Mouse (Mus musculus): Measurements from ENCODE around the gene Minpp1.

Gene Minpp1

DNA sequence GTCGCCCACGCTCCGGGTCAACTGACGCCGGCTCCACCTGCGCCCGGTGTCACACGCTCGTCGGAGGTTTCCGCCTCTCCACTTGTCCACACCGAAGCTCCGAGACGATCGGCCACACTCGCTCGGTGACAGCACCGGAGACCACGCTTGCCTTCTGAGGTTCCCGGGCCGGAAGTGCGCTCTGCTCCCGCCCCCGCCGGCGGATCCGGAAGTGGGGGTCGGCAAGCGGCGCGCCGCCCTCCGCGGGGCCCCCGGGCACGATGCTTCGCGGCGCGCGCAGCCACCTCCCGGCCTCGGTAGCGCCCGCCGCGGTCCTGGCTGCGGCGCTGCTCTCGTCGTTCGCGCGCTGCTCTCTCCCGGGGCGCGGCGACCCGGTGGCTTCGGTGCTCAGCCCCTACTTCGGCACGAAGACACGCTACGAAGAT is at the start of gene Minpp1:
Minpp1 (plus strand) TSS at position 89 of the 425 bp plus-strand sequence.
- peak; percentile 77 to 82 for DNase-seq (ENCODE audit: low spot score in 2 of 2)

DNA sequence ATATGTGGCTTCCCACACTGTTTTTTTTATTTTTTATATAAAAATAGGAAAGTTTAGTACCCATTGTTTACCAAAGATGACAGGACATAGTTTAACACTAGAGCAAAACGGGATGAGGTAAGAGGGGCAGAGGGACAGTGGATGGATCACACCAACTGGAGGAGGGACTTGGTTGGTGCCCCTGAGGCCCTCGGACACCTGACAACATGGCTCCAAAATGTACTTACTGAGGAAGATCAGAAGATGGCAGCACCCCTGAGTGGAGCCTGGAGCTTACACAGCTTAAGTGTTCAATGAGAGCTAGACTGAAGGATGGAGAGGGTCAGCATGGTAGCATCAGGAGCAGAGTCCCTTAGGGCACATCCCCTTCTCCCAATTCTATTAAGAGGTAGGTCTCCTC is 46.2 kb upstream of the Minpp1 start:
- DNase-seq (ENCODE audit: low spot score in 2 of 2), result no peak

DNA sequence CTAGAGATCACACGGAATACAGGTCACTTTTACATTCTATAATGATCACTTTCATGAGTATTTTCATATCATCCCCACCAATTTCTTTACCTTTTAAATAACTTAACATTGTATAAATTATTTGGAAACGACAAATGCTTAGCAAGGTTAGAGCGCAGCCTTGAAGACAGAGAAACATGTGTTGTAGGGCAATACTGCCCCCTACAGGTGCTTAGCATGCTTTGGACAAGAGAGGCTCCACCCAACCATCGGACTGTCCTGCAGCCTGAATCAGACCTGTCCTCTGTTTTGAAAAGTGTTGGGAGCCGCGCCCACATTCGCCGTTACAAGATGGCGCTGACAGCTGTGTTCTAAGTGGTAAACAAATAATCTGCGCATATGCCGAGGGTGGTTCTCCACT is 44.0 kb upstream of the Minpp1 start:
- no peak for DNase-seq (ENCODE audit: low spot score in 2 of 2)

DNA sequence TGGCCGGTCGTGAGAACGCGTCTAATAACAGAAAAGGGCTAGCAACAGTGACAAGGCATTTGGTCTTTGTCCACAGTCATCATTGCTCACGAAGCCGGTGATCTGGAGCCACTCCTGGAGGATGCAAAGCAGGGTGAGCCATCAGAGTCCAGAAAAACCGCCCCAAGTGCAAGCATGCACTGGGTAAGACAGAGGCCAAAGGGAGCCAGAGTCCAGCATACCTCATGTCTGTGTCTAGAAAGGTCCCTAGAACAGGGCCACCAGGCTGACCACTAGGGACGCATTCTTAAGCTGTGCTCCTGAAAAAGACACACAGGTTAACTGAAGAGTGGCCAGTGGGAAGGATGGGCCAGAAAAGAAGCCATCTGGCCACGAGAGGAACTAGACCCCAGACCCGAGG is 36.6 kb upstream of the Minpp1 start:
- peak in 1 of 2 experiments; percentile 45 for DNase-seq (ENCODE audit: low spot score in 2 of 2)

DNA sequence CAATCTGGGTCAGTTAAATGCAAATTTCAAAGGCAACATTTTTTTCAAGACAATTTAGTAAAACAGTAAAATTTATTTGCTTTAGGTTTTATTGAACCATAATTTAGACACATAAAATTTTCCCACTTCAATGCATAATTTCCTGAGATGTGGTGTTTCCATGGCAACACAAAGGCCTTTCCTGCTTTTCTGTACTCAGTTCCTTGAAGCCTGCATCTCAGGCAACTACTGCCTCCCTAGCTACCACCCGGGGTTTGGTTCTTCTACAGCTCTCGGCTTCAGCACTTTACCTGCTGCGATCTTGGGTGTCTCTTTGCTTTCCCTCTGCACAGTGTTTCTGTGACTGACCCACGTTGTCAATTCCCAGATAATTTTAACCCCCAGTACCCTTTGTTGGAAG is 33.3 kb upstream of the Minpp1 start:
- peak in 1 of 2 experiments; percentile 30 for DNase-seq (ENCODE audit: low spot score in 2 of 2)

DNA sequence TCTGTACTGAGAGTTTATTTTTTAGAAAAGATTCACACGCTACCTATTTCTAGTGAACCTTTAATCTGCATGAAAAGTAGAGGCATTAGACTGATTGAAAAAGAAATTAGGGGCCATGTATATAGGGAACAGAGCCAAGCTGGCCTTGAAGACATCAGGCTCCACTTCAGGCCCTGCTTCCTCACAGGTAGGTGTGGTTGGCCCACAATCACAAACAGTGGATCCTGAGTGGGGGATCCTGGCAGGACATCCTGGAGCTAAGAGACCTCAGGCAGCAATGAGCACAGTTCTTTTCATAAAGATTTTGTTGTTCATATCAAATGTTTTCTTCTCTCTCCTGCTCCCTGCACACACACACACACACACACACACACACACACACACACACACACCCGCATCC is 28.8 kb upstream of the Minpp1 start:
- peak in 1 of 2 experiments; percentile 34 for DNase-seq (ENCODE audit: low spot score in 2 of 2)

DNA sequence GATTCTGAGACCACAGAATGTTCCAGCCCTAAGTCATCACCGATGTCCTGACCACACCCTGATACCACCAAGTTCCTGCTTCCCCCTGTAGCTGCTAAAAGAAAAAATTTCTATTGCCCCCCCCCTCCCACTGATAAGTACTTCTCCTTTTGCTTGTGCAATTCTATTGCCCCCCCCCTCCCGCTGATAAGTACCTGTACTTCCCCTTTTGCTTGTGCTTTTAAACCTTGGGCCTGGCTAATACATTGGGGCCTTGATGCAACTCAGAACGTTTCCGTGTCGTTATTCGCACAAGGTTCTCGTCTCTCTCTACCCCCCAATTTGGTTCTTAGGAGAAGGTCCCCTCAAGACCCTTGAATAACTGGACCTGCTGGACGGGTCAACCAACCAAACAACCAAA is 27.9 kb upstream of the Minpp1 start:
- peak in 1 of 2 experiments; percentile 52 for DNase-seq (ENCODE audit: low spot score in 2 of 2)

DNA sequence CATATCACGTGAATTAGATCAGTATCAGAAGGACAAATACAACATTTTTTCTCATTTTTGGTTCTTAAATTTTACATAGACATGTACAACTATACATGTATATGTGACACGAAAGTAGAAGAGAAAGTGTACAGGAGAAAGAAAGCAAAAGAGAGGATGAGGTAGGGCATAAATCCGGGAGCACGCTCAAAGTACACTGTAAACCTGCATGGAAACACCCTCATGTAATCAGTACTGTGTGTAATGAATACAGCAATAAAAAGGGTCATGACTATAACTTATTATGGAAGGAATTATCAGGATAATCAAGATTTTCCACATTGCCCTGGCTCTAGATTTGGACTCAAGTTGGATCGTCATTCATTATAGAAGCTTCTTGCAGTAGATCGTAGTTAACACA is 22.5 kb upstream of the Minpp1 start:
- no peak for DNase-seq (ENCODE audit: low spot score in 2 of 2)

DNA sequence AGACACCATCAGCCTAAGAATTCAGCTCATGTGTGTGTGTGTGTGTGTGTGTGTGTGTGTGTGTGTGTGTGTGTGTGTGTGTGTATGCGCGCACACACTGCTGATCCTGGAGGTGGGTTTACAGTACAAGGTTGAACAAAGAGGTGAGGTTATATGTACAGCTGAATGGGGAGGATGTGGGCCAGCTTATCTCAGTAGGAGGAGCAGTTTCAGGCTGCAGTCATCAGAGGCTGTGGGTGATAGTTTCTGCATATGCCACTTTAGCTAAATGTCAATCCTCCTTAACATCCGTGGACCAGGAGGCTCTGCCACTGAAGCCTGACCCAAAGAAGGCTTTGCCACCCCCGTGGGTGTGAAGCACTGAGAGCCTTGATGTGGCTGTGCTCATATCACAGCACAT is 20.3 kb upstream of the Minpp1 start:
- DNase-seq (ENCODE audit: low spot score in 2 of 2), result no peak

DNA sequence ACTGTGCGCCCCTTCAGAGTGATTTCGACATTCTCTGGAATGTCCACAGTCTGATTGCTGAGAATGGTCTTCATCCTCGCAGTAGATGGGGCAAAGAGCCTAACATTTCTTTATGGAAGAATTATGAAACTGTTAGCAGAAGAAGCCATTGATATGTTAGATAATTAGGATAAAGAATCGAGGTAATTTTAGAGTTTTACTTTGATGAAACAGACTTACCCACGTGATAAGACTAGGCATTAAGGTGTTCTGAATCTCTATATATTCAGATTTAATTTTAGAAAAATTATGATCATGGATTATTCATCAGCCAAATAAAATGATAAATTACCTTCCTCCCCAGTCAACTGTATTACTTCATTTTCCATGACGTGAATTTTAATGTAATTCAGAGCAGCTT is 19.1 kb upstream of the Minpp1 start, which contains the start of gene Rpl9-ps6:
Rpl9-ps6 (minus strand) TSS at position 101 of the 400 bp plus-strand sequence.
- DNase-seq (ENCODE audit: low spot score in 2 of 2), result no peak

DNA sequence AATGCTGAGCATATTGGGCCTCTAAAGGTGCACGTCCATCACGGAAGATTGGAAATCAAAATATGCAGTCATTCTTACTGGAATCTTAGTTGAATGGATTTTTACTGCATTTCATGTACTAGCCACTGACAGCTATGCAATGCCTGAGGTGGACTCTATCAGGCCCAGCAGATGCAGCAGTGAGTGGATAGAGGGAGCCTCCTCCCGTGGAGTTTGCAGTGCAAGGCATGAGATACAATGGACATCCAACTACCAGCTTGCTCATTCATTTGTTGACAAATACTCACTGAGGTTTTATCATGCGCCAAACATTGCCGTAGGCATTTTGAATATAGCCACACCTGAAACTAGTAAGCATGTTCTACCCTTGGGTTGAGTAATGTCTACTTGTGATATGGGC is 18.2 kb upstream of the Minpp1 start:
- DNase-seq (ENCODE audit: low spot score in 2 of 2), result no peak

DNA sequence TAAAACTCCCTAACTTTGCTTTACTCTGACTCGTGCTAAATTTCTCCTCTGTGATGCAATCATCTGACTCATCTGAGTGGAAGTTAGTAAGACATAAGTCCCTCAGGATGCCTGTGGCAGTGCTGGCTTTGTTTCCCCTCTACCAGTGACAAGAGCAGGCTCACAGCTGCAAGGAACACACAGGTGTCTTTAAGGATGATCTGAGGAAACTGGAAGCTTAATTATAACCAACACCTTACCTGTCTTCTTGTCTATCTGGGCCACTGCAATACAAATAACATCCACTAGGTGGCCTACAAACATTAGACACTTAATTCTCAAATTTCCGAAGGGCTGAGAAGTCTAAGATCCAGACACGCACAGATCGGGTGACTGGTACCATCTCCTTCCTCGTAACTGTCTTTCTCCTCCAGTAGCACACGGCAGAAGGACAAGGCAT is 15.5 kb upstream of the Minpp1 start:
- no peak for DNase-seq (ENCODE audit: low spot score in 2 of 2)

DNA sequence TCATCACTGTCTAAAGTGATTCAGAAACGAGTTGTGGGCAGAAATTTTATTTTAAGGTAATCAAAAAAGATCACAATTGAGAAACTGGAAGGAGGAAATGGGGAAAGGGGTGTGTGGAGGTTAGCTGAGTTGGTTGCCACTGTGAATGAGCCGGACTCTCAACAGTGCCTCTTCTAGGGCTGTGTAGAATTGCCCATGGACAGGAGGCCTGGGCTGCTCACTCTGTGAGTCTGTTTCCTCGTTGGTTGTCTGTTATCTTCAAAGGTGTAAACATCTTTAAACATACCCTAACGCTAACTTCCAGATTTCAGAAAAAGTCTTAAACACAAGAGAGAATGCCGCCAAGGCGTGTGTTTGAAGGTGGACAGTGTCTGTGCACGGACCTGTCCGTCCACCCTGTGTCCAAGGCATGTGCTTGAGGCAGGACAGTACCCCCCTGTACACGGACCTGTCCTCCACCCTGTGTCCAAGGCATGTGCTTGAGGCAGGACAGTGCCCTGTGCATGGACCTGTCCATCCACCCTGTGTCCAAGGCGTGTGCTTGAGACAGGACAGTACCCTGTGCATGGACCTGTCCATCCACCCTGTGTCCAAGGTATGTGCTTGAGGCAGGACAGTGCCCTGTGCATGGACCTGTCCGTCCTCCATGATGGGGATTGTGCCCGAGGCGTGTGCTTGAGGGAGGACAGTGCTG is 14.9 kb upstream of the Minpp1 start:
- no peak for DNase-seq (ENCODE audit: low spot score in 2 of 2)

DNA sequence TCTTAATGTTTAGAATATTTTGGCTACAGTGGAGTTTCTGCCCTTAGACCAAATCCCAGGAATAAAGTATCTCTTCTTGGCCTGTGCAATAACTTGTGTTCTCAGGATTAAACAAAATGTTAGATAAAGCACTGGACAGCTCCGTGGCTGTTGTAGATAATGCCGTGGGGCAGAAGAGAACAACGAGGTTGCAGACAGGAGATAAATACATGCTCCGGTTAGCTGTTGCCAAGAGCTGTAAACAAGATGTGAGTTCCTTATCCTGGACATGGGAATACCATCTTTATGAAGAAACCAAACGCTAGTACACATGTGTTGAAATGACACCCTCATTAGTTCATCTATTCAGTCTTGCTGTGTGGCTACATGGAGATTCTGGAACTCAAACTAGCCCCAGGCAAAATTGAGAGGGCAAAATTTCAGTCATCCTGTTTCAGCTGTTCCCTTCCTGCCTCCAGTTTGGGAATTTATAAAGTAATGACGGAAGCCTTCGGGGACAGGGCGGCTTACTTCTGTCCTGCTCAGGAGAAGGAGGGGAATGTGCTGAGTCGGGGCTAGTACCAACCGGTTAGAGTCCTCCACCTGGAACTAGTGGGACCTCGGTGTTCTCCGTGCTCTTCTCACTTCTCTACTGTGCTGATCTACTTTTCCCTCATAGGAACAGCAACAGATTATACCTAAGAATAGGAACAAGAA is 9.4 kb upstream of the Minpp1 start:
- DNase-seq (ENCODE audit: low spot score in 2 of 2), result no peak

DNA sequence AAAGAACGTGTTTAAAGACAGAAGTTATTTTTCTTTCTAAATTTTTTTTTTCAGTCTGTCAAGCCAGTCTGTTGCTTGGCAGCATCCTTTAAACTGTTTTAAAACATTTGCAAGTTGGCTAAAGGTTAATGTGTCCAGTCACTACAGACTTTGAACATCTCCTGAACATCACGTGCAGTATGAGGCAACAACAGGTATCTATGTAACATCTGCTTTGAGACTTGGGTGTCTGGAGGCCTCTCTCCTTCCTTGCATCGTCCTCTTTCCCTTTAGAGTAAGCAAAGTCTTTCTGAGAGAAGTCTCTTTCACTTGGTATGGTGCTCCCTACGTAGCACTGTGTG is 8.9 kb upstream of the Minpp1 start:
- no peak for DNase-seq (ENCODE audit: low spot score in 2 of 2)

DNA sequence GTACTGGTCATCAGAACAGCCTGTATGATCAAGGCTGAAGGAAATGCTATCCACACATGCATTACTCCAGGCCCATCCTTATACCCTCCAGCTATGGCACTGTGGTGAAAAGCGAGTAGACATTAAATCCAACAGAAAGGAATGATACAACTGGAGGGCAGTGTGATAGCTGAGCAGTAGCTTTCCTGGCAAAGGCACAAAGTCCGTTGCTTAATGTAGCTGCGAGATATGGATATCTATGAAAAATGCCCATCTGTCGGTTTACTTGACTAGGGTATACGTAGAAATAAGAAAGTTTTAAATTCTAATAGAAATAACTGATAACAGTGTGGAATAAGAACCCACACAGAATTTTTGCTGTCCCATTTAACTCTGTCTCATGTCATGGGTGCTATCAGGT is 5.3 kb upstream of the Minpp1 start:
- no peak for DNase-seq (ENCODE audit: low spot score in 2 of 2)

DNA sequence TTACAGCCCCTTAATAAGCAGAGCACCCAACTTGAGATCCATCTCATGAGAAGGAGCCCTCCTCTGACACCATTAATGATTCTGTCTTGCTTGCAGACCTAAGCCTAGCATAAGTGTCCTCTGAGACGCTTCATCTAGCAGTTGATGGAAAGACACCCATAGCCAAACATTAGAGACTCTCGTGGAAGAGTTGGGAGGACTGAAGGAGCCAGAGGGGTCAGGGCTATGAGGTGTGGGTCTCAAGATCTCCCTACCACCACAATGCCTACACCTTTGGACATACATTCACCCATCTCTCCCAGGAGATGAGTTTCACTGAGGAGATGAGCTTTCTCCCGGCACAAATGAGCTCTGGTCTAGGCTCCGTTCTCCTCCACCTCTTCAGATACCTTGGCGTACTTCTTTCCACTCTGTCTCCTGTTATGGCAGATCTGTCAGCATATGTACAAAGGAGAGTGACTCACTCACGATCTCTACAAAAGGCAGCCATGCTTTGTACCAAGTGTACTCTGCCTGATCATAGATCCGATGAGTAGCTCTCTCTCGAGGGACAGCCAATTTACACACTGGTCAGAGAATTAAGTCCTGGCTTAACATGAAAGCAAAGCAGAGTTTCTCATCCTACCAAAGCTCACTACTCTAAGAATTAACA is 4.7 kb upstream of the Minpp1 start:
- no peak for DNase-seq (ENCODE audit: low spot score in 2 of 2)

DNA sequence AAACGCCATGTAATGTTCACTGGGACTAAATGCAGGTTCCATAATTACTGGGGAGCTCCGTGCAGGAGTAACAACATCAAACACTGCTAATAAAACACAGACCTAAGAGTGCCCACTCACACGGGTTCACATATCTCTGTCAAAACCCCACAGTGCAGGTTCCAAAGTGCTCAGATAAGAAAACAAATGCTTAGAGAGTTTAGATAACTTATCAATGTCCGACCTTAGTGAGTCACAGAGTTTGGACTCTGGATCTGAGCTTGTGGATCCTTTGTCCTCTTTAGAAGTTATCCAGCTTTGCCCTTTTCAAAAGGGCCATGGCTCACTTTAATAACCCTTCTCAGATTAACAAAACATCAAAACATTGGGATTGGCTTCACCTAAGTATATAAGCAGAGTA is 4.1 kb upstream of the Minpp1 start:
- DNase-seq (ENCODE audit: low spot score in 2 of 2), result no peak

DNA sequence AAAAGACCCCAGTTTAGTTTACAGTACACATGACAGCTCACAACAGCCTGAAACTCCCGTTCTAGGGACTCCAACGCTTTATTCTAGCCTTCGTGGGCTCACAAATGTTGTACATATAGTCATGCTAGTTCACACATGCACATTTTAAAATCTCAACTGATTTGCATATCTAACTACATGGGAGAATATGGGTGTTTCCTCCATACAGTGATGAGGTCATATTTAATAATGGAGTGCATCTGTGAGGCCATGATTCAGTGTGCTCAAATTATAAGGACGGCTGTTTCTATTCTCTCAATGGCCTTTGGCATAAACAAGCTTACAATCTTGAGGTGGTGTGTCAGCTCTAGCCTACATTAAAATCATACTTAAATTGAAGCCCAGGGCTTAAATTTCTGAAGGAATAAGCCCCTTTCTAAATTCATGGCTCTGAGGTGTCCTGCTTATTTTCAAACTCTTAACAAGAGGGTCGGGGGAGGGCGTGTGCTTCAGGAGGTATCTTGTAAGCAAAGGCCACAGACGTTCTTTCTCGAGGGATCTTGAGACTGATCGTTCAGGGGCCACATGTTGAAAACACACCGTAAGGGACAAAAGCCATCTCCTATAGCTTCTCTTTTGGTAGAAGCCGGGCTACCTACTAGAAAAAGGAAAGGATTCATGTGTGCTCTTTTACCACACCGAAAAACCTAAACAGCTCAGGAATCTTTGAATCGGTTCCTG is 468 bp upstream of the Minpp1 start:
- no peak for DNase-seq (ENCODE audit: low spot score in 2 of 2)

DNA sequence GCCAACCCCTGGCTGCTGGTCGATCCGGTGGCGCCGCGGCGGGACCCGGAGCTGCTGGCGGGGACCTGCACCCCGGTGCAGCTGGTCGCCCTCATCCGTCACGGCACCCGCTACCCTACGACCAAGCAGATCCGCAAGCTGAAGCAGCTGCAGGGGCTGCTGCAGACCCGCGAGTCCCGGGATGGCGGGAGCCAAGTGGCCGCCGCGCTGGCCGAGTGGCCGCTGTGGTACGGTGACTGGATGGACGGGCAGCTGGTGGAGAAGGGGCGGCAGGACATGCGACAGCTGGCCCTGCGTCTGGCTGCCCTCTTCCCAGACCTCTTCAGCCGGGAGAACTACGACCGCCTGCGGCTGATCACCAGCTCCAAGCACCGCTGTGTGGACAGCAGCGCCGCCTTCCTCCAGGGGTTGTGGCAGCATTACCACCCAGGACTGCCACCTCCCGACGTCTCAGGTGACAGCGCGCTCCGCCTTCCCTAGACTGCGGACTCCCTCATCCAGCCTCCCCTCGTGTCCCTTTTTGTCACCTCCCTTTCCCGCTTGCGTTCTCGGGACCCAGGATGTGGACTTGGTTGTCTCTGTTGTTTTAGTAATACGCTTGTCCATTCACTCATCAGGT is 646 bp downstream of the Minpp1 start:
- DNase-seq (ENCODE audit: low spot score in 2 of 2), result peak in 1 of 2 experiments; percentile 50

DNA sequence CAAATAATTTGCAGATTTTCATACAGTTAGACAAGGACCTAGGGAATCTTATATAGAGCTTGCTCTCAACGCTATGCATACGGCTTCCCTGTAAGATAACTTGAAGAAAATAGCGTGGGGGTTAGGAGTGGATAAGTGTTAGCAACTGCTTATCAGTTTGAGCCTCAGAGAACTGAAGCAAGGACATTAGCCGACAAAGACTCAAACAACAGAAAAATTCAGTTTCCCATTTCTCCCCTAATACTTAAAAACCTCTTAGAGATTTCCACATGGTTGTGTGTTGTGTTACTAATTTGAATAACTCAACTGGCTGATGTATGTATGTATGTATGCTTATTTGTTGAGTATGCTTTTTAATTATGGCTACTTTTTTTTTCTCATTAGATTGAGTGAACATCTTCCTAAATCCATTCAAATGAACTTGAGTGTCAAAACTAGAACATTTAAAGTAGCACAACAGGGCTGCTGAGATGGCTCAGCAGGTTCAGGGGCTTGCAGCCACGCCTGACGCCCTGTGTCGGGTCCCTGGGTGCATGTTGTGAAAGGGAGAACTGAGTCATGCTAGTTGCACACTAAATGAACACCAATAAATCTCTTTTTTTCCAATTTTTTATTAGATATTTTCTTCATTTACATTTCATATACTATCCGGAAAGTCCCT is 2.2 kb downstream of the Minpp1 start:
- DNase-seq (ENCODE audit: low spot score in 2 of 2), result no peak
